Comparison of ENCODE assay signal across 26 mouse cellular contexts in the genomic region with DNA sequence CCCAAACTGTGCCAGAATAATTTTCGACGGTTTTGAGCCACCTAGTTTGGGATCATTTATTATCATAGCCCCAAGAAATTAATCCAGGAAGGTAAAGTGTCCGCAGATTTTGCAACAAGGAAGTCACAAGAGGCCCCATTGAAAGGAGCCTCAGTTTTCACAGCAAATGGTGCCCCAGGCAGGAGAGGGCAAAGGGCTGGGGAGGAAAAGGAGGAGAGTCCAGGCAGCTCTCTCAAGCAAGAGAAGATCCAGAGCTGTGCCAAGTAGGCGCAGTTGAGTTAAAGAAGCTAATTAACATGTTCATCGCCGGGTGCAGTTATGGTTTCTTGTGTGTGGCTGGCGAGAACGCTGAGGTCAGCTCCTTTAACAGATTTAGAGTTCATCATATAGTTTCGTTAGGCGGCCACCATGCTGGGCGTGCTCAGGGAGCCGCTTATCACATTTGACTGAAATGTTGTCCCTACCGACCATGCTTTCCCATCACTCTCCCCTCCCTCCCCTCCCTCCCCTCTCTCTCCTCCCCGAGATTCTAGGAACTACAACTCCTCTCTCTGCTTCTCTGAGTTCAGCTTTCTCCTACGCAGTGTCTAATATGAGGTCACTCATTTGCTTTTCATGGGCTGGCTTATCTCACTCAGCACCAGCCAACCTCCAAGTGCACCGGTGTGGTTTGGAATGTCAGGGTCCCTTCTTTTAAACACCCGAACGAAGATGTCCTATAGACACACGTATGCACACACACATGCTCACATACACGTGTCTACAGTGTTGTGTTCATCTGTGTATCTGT. TPM values are rescaled to one million over a fixed set of nuclear protein-coding genes. Genes with fewer than 3 reads are reported as not detected.
A peak's percentile ranks its signal among the peaks of the same experiment; 100 is the strongest.
DNase-seq lines count a peak whose midpoint lies in the region; ATAC-seq and TF ChIP-seq lines count a peak whose summit lies in the region.
"Had no signal": no experiment of that assay in that cellular context is flagged by ENCODE, and none has a peak within 500 bp of the region (broad histone marks: within the 10 kb centered on the region; RNA-seq: fewer than 3 reads in every experiment).

No protein-coding gene starts in this region.

- H3K4me3 ChIP-seq in heart, embryonic 10.5 days = no peak overlapping the region
- no peak overlapping the region for H3K4me3 ChIP-seq in heart, embryonic 16.5 days (ENCODE audit: low read length)
- peak overlapping the region; percentile 35; the same call in 1 of the 2 replicates for H3K4me3 ChIP-seq in E14TG2a.4 (replicated peaks; ENCODE audit: low read length)
- H3K4me3 ChIP-seq: hindbrain, embryonic 15.5 days; kidney, embryonic 15.5 days; limb, embryonic 13.5 days; liver, embryonic 13.5 days had no signal

- H3K9me3 ChIP-seq in heart, embryonic 10.5 days = no peaks in the 10 kb centered on the region
- 0 out of 2 replicates have a peak, but pooled peaks cover 2% of the 10 kb centered on the region for H3K9me3 ChIP-seq in heart, embryonic 16.5 days (replicated peaks; ENCODE audit: control insufficient read depth, low read length)
- peaks cover 5% of the 10 kb centered on the region; the same call in 1 of the 2 replicates for H3K9me3 ChIP-seq in E14TG2a.4 (ENCODE audit: low read length)
- H3K9me3 ChIP-seq: hindbrain, embryonic 15.5 days; kidney, embryonic 15.5 days; liver, embryonic 13.5 days had no signal

- peak; percentile 77 for DNase-seq in heart, embryonic 10.5 days (ENCODE audit: low spot score)
- DNase-seq in heart, adult 18-20 months = no peak
- DNase-seq in heart, postnatal 4 days = no peak
- peak; percentile 24 for DNase-seq in brain, embryonic 14.5 days (ENCODE audit: low read depth)
- no peak for DNase-seq in frontal cortex, postnatal 14 days (ENCODE audit: low spot score in 2 of 2)
- no peak for DNase-seq in urinary bladder, postnatal 4 days (ENCODE audit: low spot score in 2 of 2)
- DNase-seq: adrenal gland, postnatal 14 days; cerebellum, adult 8-10 months; cerebellum, postnatal 36 days; gastrocnemius, postnatal 14 days; kidney, adult 11 months; liver, embryonic 13.5 days; lung, adult 2 months; lung, postnatal 14 days; right cerebral cortex, postnatal 25 days; spleen, adult 18-20 months; thymus, postnatal 14 days had no signal

- peaks cover 41% of the 10 kb centered on the region for H3K4me1 ChIP-seq in heart, embryonic 10.5 days
- H3K4me1 ChIP-seq in heart, embryonic 16.5 days (ENCODE audit: control insufficient read depth, insufficient read depth, low read length) = peaks cover 10% of the 10 kb centered on the region; the same call in 1 of the 2 replicates
- H3K4me1 ChIP-seq in E14TG2a.4 (replicated peaks; ENCODE audit: low read depth, low read length) = peaks cover 61% of the 10 kb centered on the region

- peak overlapping the region; percentile 14 for H3K4me2 ChIP-seq in heart, embryonic 16.5 days (ENCODE audit: low read depth, low read length)
- H3K4me2 ChIP-seq: hindbrain, embryonic 15.5 days; kidney, embryonic 15.5 days; limb, embryonic 13.5 days; liver, embryonic 13.5 days; midbrain, embryonic 11.5 days had no signal

- 0 out of 2 replicates have a peak, but pooled peaks have one; percentile 38 for ATAC-seq in heart, embryonic 16.5 days (replicated peaks; ENCODE audit: extremely low read depth, insufficient read depth, low FRiP score)

- H3K27ac ChIP-seq in heart, embryonic 10.5 days = peak overlapping the region; percentile 65; the same call in 1 of the 2 replicates
- no peak overlapping the region for H3K27ac ChIP-seq in heart, embryonic 16.5 days (ENCODE audit: low read length)
- H3K27ac ChIP-seq: hindbrain, embryonic 15.5 days; kidney, embryonic 15.5 days; limb, embryonic 13.5 days; liver, embryonic 13.5 days had no signal

- no peaks in the 10 kb centered on the region for H3K36me3 ChIP-seq in heart, embryonic 10.5 days
- no peaks in the 10 kb centered on the region for H3K36me3 ChIP-seq in heart, embryonic 16.5 days (ENCODE audit: control insufficient read depth, insufficient read depth)
- no peaks in the 10 kb centered on the region for H3K36me3 ChIP-seq in E14TG2a.4 (ENCODE audit: insufficient read depth, low read length)
- H3K36me3 ChIP-seq: hindbrain, embryonic 15.5 days; kidney, embryonic 15.5 days; limb, embryonic 13.5 days; liver, embryonic 13.5 days had no signal

- no peak for TF ChIP-seq CTCF in E14TG2a.4 (conservative IDR thresholded peaks at IDR 0.05; ENCODE audit: low read length)
- TF ChIP-seq CTCF in brain, embryonic 14.5 days (IDR thresholded peaks at IDR 0.05; ENCODE audit: borderline replicate concordance, extremely low read depth, insufficient read depth, insufficient read length) = no peak

- no peaks in the 10 kb centered on the region for H3K27me3 ChIP-seq in heart, embryonic 10.5 days (ENCODE audit: insufficient read depth, poor library complexity, severe bottlenecking)
- H3K27me3 ChIP-seq in heart, embryonic 16.5 days (ENCODE audit: control insufficient read depth, insufficient read depth, low read length) = no peaks in the 10 kb centered on the region
- H3K27me3 ChIP-seq in E14TG2a.4 (ENCODE audit: insufficient read depth, low read length) = peaks cover 17% of the 10 kb centered on the region
- H3K27me3 ChIP-seq: hindbrain, embryonic 15.5 days; kidney, embryonic 15.5 days; limb, embryonic 13.5 days had no signal

- whole genome bisulfite sequencing in heart, embryonic 10.5 days = 42% methylated on average over 20 of the region's 20 CpGs
- 39% methylated on average over 20 of the region's 20 CpGs for WGBS in heart, embryonic 16.5 days

- no peak overlapping the region for H3K9ac ChIP-seq in heart, embryonic 16.5 days (ENCODE audit: low read length)
- H3K9ac ChIP-seq: hindbrain, embryonic 15.5 days; kidney, embryonic 15.5 days; limb, embryonic 13.5 days; liver, embryonic 13.5 days had no signal

- no peak for TF ChIP-seq POLR2A in brain, embryonic 14.5 days (IDR thresholded peaks at IDR 0.05; ENCODE audit: borderline replicate concordance, extremely low read depth, insufficient read depth, insufficient read length, poor library complexity, severe bottlenecking)

RNA-seq across cellular contexts. Expression of a gene that starts 35.4 kb away (rescaled TPM):
- polyA plus RNA-seq in heart, embryonic 10.5 days (2016; fragmentation: Nextera tagmentation; extraction: Ambion mirVana) = 119 and 122 TPM in 2 replicates
- 10 to 100 TPM; 62.0 to 64.5 TPM for total RNA-seq in heart, adult 18-20 months (2021)
- polyA plus RNA-seq in heart, embryonic 16.5 days (2015; fragmentation: Nextera tagmentation; extraction: Ambion mirVana) = 105 and 128 TPM in 2 replicates
- 10 to 100 TPM; 53.8 to 54.7 TPM for total RNA-seq in heart, postnatal 4 days (2021)
- 87.8 and 96.8 TPM in 2 replicates for polyA plus RNA-seq in brain, embryonic 14.5 days (2012; rRNA removed)

RNA-seq across cellular contexts. Expression of a gene that starts 35.4 kb away (rescaled TPM):
- 0.21 TPM in 1 of 2 replicates, not detected in the other for polyA plus RNA-seq in heart, embryonic 10.5 days (2016; fragmentation: Nextera tagmentation; extraction: Ambion mirVana)
- not detected for total RNA-seq in heart, adult 18-20 months (2021)
- polyA plus RNA-seq in heart, embryonic 16.5 days (2015; fragmentation: Nextera tagmentation; extraction: Ambion mirVana) = not detected in 2 replicates
- total RNA-seq in heart, postnatal 4 days (2021) = not detected
- 0.55 and 0.57 TPM in 2 replicates for polyA plus RNA-seq in brain, embryonic 14.5 days (2012; rRNA removed)
- total RNA-seq: adrenal gland, postnatal 14 days; gastrocnemius, postnatal 14 days; heart, postnatal 10 days; megakaryocyte progenitor cell, adult 5-6 weeks; monocyte, adult 5-6 weeks had no signal
- polyA plus RNA-seq: liver, embryonic 13.5 days; lung, adult 2 months; midbrain, embryonic 11.5 days had no signal

RNA-seq across cellular contexts. Expression of a gene that starts 35.4 kb away (rescaled TPM):
- 6.0 and 7.0 TPM in 2 replicates for polyA plus RNA-seq in heart, embryonic 10.5 days (2016; fragmentation: Nextera tagmentation; extraction: Ambion mirVana)
- total RNA-seq in heart, adult 18-20 months (2021) = 10 to 100 TPM; 10.2 to 12.7 TPM
- polyA plus RNA-seq in heart, embryonic 16.5 days (2015; fragmentation: Nextera tagmentation; extraction: Ambion mirVana) = 3.5 TPM in 2 replicates
- 1 to 10 TPM; 6.8 to 7.9 TPM for total RNA-seq in heart, postnatal 4 days (2021)
- 5.7 and 12.8 TPM in 2 replicates for polyA plus RNA-seq in brain, embryonic 14.5 days (2012; rRNA removed)

Comparison
In these comparisons a context has a peak if more than half of its experiments do, and no peak if none do; other contexts are left out.
1. DNase-seq: peak in heart, embryonic 10.5 days (single experiment) and brain, embryonic 14.5 days (single experiment); none in heart, adult 18-20 months (0 of 2), heart, postnatal 4 days (single experiment), frontal cortex, postnatal 14 days (0 of 2) and urinary bladder, postnatal 4 days (0 of 2).